Mouse (Mus musculus) lung, adult 2 months (tissue): ENCODE measurements around the gene Themis2.

ENCODE experiments used
- CTCF ChIP-seq: fragments of 200-500 bp; IDR thresholded peaks from 2 replicates; pipeline ENCODE4 v1.5.1; 2011; ENCODE audit warnings: mild to moderate bottlenecking, low read length, control low read depth; ENCODE audit not compliant: insufficient read depth
- POLR2A ChIP-seq: fragments of 200-500 bp; IDR thresholded peaks from 2 replicates; pipeline ENCODE4 v1.6.1; 2011; ENCODE audit warnings: low read depth, mild to moderate bottlenecking, control low read depth, low read length, borderline replicate concordance; ENCODE audit errors: extremely low read depth

- peak; percentile 56; the same call in 1 of the 2 replicates for TF ChIP-seq POLR2A
- no peak for TF ChIP-seq CTCF
These were observed 48.4 kb downstream of the Themis2 start for GRCm38 (mm10) chr4:132747664-132748259.
